Mouse (Mus musculus) heart, postnatal 25 days (tissue): ENCODE data around the gene Helt. TPM values are rescaled to one million over a fixed set of nuclear protein-coding genes. Genes with fewer than 3 reads are reported as not detected.

Source experiments
- DNase-seq: peaks from one replicate; pipeline ENCODE4 v3.0.0; 2022; ENCODE audit warnings: low spot score
- intact Hi-C: fragments of 180-260 bp; cut with DNase I; formaldehyde crosslinking; loops from one replicate; pipeline ENCODE4 v1.15.1; 2025
- total RNA-seq, 2 experiments: library from RNA; stranded (reverse); gene quantifications; 2 replicates each; pipeline ENCODE4 v1.2.3; 2021

The Helt gene
- total RNA-seq, 2 experiments from 2014 or later, result 1.6 to 2.2 TPM

GRCm38 (mm10) chr8:46242946-46243345 lies 51.5 kb downstream of the Helt start:
- DNase-seq, result no peak

More at GRCm38 (mm10) chr8:46242946-46243345, 51.5 kb downstream of the Helt start:
- intact Hi-C loops, result loop anchor here (1.0 to 2.0 kb wide), 3 partner anchors 38 to 304 kb away; no protein-coding TSS in a partner anchor

Other genes starting within 250 kb of the Helt start
- 10 to 100 TPM; 11.5 to 12.9 TPM for gene Cfap97, start 142.9 kb downstream of the Helt start, total RNA-seq
- gene Snx25, start 142.5 kb downstream of the Helt start, total RNA-seq, result 10 to 100 TPM in 1 of 2 experiments, 1 to 10 TPM in 1; 9.6 to 11.4 TPM
- gene Slc25a4, start 83.4 kb downstream of the Helt start, total RNA-seq, result 1,000 to 10,000 TPM; 5,468 to 5,495 TPM
- 100 to 1,000 TPM; 842 to 883 TPM for gene Acsl1, start 176.4 kb upstream of the Helt start, total RNA-seq